Mouse (Mus musculus): Measurements from ENCODE around the gene Aqp3.

DNA sequence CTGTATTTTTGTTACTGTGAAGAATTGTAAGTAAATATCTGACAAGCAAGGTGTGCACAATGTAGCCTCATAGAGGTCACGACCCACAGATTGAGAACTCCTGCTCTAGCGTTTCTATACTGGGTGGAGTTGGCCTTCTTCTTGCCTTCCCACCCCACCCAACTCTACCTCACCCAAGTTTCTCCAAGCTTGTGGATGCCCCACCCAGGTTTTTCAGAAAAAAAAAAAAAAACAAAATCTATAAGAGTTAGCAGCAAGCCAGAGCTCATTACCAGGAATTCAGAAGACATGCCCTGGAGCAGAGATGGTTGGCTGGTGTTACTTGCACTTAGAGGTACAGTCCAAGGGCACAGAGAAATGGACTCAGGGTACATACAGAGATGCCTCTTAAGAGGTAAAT, 8.3 kb downstream of the Aqp3 start:
- TF ChIP-seq TAL1 (IDR thresholded peaks at IDR 0.05; ENCODE audit: low read length) (no peak), GATA1 (IDR thresholded peaks at IDR 0.05; ENCODE audit: low read length) (no peak)
